Mouse (Mus musculus): ENCODE results near the gene Mydgf. TPM values are rescaled to one million over a fixed set of nuclear protein-coding genes. Genes with fewer than 3 reads are reported as not detected.

Gene Mydgf
- polyA plus RNA-seq, 1 experiment: 63.0 TPM

- no peak overlapping the region for H3K27ac ChIP-seq (ENCODE audit: insufficient read depth, low read length)
- H3K4me3 ChIP-seq (ENCODE audit: insufficient read depth, low read length): 0 out of 2 replicates have a peak overlapping the region, but pooled peaks have one; percentile 17
- H3K4me1 ChIP-seq (ENCODE audit: control insufficient read depth, insufficient read depth, low read length): peaks cover 3% of the 10 kb centered on the region; the same call in 1 of the 2 replicates
- TF ChIP-seq CTCF (IDR thresholded peaks at IDR 0.05; ENCODE audit: borderline replicate concordance, insufficient read depth, low read length): peak; percentile 81
- no peak for TF ChIP-seq POLR2A (IDR thresholded peaks at IDR 0.05; ENCODE audit: low read depth, low read length)
Measured at GRCm38 (mm10) chr17:56134463-56134971, 49.2 kb downstream of the Mydgf start.

- H3K4me1 ChIP-seq (ENCODE audit: control insufficient read depth, insufficient read depth, low read length): peaks cover 3% of the 10 kb centered on the region; the same call in 1 of the 2 replicates
- 0 out of 2 replicates have a peak, but pooled peaks have one; percentile 14 for TF ChIP-seq POLR2A (IDR thresholded peaks at IDR 0.05; ENCODE audit: low read depth, low read length)
- TF ChIP-seq CTCF (IDR thresholded peaks at IDR 0.05; ENCODE audit: borderline replicate concordance, insufficient read depth, low read length): no peak
- no peak overlapping the region for H3K4me3 ChIP-seq (ENCODE audit: insufficient read depth, low read length)
- H3K27ac ChIP-seq (ENCODE audit: insufficient read depth, low read length): no peak overlapping the region
Measured at GRCm38 (mm10) chr17:56133457-56134363, 50.0 kb downstream of the Mydgf start.

GRCm38 (mm10) chr17:56132661-56133060 lies 51.1 kb downstream of the Mydgf start:
- peak; percentile 74 for TF ChIP-seq CTCF (IDR thresholded peaks at IDR 0.05; ENCODE audit: borderline replicate concordance, insufficient read depth, low read length)
- no peak for TF ChIP-seq POLR2A (IDR thresholded peaks at IDR 0.05; ENCODE audit: low read depth, low read length)
- no peak overlapping the region for H3K27ac ChIP-seq (ENCODE audit: insufficient read depth, low read length)

GRCm38 (mm10) chr17:56131814-56132213 lies 51.9 kb downstream of the Mydgf start:
- TF ChIP-seq POLR2A (IDR thresholded peaks at IDR 0.05; ENCODE audit: low read depth, low read length) (no peak), CTCF (IDR thresholded peaks at IDR 0.05; ENCODE audit: borderline replicate concordance, insufficient read depth, low read length) (peak; percentile 50)
- H3K4me3 ChIP-seq (ENCODE audit: insufficient read depth, low read length): no peak overlapping the region
- peaks cover 3% of the 10 kb centered on the region; the same call in 1 of the 2 replicates for H3K4me1 ChIP-seq (ENCODE audit: control insufficient read depth, insufficient read depth, low read length)
- no peak overlapping the region for H3K27ac ChIP-seq (ENCODE audit: insufficient read depth, low read length)

More at GRCm38 (mm10) chr17:56132661-56133060, 51.1 kb downstream of the Mydgf start:
- peaks cover 3% of the 10 kb centered on the region; the same call in 1 of the 2 replicates for H3K4me1 ChIP-seq (ENCODE audit: control insufficient read depth, insufficient read depth, low read length)
- no peak overlapping the region for H3K4me3 ChIP-seq (ENCODE audit: insufficient read depth, low read length)

GRCm38 (mm10) chr17:56131136-56131535 lies 52.6 kb downstream of the Mydgf start:
- Histone ChIP-seq H3K27ac (ENCODE audit: insufficient read depth, low read length) (no peak overlapping the region), H3K4me3 (ENCODE audit: insufficient read depth, low read length) (no peak overlapping the region), H3K4me1 (ENCODE audit: control insufficient read depth, insufficient read depth, low read length) (peaks cover 3% of the 10 kb centered on the region; the same call in 1 of the 2 replicates)
- TF ChIP-seq POLR2A (IDR thresholded peaks at IDR 0.05; ENCODE audit: low read depth, low read length) (no peak), CTCF (IDR thresholded peaks at IDR 0.05; ENCODE audit: borderline replicate concordance, insufficient read depth, low read length) (no peak)

DNA sequence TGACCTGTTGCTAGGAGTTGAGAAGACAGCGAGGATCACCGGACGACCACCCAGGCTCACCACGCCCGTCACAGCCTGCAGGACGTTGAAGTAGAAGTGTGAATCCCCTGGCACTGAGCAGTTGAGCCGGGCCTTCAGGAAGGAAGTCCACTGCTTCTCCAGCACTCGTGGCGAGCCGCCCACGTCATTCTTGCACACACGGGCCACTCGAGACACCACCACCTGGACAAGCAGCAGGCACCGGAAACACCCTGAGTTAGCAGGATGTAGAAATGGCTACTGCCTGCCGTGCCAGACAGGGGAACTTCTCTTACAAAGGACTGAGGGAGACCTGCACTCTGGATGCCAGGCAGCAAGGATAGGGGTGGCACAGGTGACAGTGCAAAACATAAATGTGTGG lies 55.5 kb downstream of the Mydgf start:
- Histone ChIP-seq H3K27ac (ENCODE audit: insufficient read depth, low read length) (no peak overlapping the region), H3K4me1 (ENCODE audit: control insufficient read depth, insufficient read depth, low read length) (no peaks in the 10 kb centered on the region), H3K4me3 (ENCODE audit: insufficient read depth, low read length) (no peak overlapping the region)
- TF ChIP-seq POLR2A (IDR thresholded peaks at IDR 0.05; ENCODE audit: low read depth, low read length) (no peak), CTCF (IDR thresholded peaks at IDR 0.05; ENCODE audit: borderline replicate concordance, insufficient read depth, low read length) (no peak)

DNA sequence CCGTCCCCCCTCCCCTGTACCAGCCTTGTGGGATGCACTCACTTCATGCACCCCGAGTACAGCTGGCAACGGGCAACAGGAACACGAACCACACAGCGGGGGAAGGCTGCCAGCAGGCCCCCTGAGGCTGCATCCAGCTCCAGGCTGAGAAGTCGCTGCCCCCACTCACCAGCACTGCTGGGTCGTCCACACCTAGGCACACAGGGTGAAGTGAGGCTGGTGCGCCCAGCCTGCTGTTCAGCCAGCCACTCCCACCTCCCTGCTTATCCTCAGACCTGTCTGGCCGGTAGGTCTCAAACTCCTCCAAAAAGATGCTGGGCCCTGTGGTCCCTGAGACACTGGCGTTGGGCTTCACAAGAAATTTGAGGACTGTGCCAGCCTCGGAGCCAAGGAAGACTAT lies 57.5 kb downstream of the Mydgf start:
- Histone ChIP-seq H3K4me1 (ENCODE audit: control insufficient read depth, insufficient read depth, low read length) (no peaks in the 10 kb centered on the region), H3K27ac (ENCODE audit: insufficient read depth, low read length) (no peak overlapping the region), H3K4me3 (ENCODE audit: insufficient read depth, low read length) (no peak overlapping the region)
- TF ChIP-seq CTCF (IDR thresholded peaks at IDR 0.05; ENCODE audit: borderline replicate concordance, insufficient read depth, low read length): no peak
- TF ChIP-seq POLR2A (IDR thresholded peaks at IDR 0.05; ENCODE audit: low read depth, low read length): no peak

Other genes starting within 250 kb of the Mydgf start
- gene Zfp119b, start 234.4 kb downstream of the Mydgf start, polyA plus RNA-seq (2011; ENCODE audit: insufficient read length, low read depth, missing spikeins): 4.6 and 5.4 TPM in 2 replicates
- gene Ebi3, start 231.3 kb downstream of the Mydgf start, polyA plus RNA-seq (2011; ENCODE audit: insufficient read length, low read depth, missing spikeins): not detected in 2 replicates
- 8.0 and 8.9 TPM in 2 replicates for gene Yju2, start 224.8 kb downstream of the Mydgf start, polyA plus RNA-seq (2011; ENCODE audit: insufficient read length, low read depth, missing spikeins)
- gene Shd, start 213.5 kb downstream of the Mydgf start, polyA plus RNA-seq (2011; ENCODE audit: insufficient read length, low read depth, missing spikeins): 0.39 TPM in 1 of 2 replicates, not detected in the other
- 5.9 and 9.5 TPM in 2 replicates for gene Fsd1, start 197.4 kb downstream of the Mydgf start, polyA plus RNA-seq (2011; ENCODE audit: insufficient read length, low read depth, missing spikeins)
- gene Stap2, start 178.3 kb downstream of the Mydgf start, polyA plus RNA-seq (2011; ENCODE audit: insufficient read length, low read depth, missing spikeins): 0.35 and 0.58 TPM in 2 replicates
- gene Mpnd, start 178.2 kb downstream of the Mydgf start, polyA plus RNA-seq (2011; ENCODE audit: insufficient read length, low read depth, missing spikeins): 45.3 and 51.1 TPM in 2 replicates
- gene Sh3gl1, start 147.3 kb downstream of the Mydgf start, polyA plus RNA-seq (2011; ENCODE audit: insufficient read length, low read depth, missing spikeins): 89.5 and 105 TPM in 2 replicates
- gene Chaf1a, start 143.5 kb downstream of the Mydgf start, polyA plus RNA-seq (2011; ENCODE audit: insufficient read length, low read depth, missing spikeins): 13.3 and 13.9 TPM in 2 replicates
- 35.2 and 36.6 TPM in 2 replicates for gene Ubxn6, start 108.9 kb downstream of the Mydgf start, polyA plus RNA-seq (2011; ENCODE audit: insufficient read length, low read depth, missing spikeins)
- 55.0 and 57.9 TPM in 2 replicates for gene Hdgfl2, start 104.3 kb downstream of the Mydgf start, polyA plus RNA-seq (2011; ENCODE audit: insufficient read length, low read depth, missing spikeins)
- gene Plin4, start 74.1 kb downstream of the Mydgf start, polyA plus RNA-seq (2011; ENCODE audit: insufficient read length, low read depth, missing spikeins): 0.14 and 0.70 TPM in 2 replicates
- not detected in 2 replicates for gene Plin5, start 66.3 kb downstream of the Mydgf start, polyA plus RNA-seq (2011; ENCODE audit: insufficient read length, low read depth, missing spikeins)
- gene Lrg1, start 61.9 kb downstream of the Mydgf start, polyA plus RNA-seq (2011; ENCODE audit: insufficient read length, low read depth, missing spikeins): not detected in 2 replicates
- gene Sema6b, start 43.6 kb downstream of the Mydgf start, polyA plus RNA-seq (2011; ENCODE audit: insufficient read length, low read depth, missing spikeins): 0.21 and 0.52 TPM in 2 replicates
- 0.72 and 2.1 TPM in 2 replicates for gene Tnfaip8l1, start 21.4 kb downstream of the Mydgf start, polyA plus RNA-seq (2011; ENCODE audit: insufficient read length, low read depth, missing spikeins)
- 27.8 and 28.8 TPM in 2 replicates for gene Dpp9, start 35.0 kb upstream of the Mydgf start, polyA plus RNA-seq (2011; ENCODE audit: insufficient read length, low read depth, missing spikeins)
- 9.7 and 10.6 TPM in 2 replicates for gene Fem1a, start 72.9 kb upstream of the Mydgf start, polyA plus RNA-seq (2011; ENCODE audit: insufficient read length, low read depth, missing spikeins)
- gene Ticam1, start 92.9 kb upstream of the Mydgf start, polyA plus RNA-seq (2011; ENCODE audit: insufficient read length, low read depth, missing spikeins): 11.1 and 15.6 TPM in 2 replicates
- gene Plin3, start 109.0 kb upstream of the Mydgf start, polyA plus RNA-seq (2011; ENCODE audit: insufficient read length, low read depth, missing spikeins): 37.4 and 41.2 TPM in 2 replicates
- gene Arrdc5, start 116.4 kb upstream of the Mydgf start, polyA plus RNA-seq (2011; ENCODE audit: insufficient read length, low read depth, missing spikeins): not detected in 2 replicates
- gene Uhrf1, start 119.4 kb upstream of the Mydgf start, polyA plus RNA-seq (2011; ENCODE audit: insufficient read length, low read depth, missing spikeins): 48.0 and 50.2 TPM in 2 replicates
- 21.8 and 30.8 TPM in 2 replicates for gene Kdm4b, start 142.1 kb upstream of the Mydgf start, polyA plus RNA-seq (2011; ENCODE audit: insufficient read length, low read depth, missing spikeins)

All from embryonic fibroblast, embryonic 13.5 days (primary cell).